Mouse (Mus musculus): ENCODE results near the gene Pakap.

DNA sequence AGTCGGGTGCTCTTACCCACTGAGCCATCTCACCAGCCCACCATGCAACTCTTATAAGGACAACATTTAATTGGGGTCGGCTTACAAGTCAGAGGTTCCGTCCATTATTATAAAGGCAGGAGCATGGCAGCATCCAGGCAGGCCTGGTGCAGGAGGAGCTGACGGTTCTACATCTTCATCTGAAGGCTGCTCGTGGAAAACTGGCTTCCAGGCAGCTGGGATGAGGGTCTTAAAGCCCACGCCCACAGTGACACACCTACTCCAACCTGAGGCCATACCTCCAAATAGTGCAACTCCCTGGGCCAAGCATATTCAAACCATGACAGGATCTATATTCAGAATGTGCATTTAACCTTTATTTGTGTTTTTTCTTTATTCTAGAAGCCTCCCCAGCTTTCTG is 286.2 kb downstream of the Pakap start:
- no peak for TF ChIP-seq CTCF (IDR thresholded peaks at IDR 0.05; ENCODE audit: borderline replicate concordance, insufficient read depth, low read length)
- TF ChIP-seq POLR2A (IDR thresholded peaks at IDR 0.05; ENCODE audit: low read depth, low read length): no peak
